Mouse (Mus musculus) midbrain, embryonic 11.5 days (tissue): ENCODE data around the gene Eddm3b. TPM values are rescaled to one million over a fixed set of nuclear protein-coding genes. Genes with fewer than 3 reads are reported as not detected.
"Not testable (repeated sequence)": the region's sequence is repeated elsewhere in the genome, so short reads cannot be mapped to it uniquely, and the experiment has no call there.

Experiments
- ATAC-seq: fragments of 200-750 bp; cut with Nextera tagmentation; 2 replicates; pipeline ENCODE4 v1.8.0; 2017; ENCODE audit warnings: moderate TSS enrichment, moderate library complexity; ENCODE audit not compliant: low FRiP score
- DNase-seq: peaks from one replicate; pipeline ENCODE4 v3.0.0; 2015; ENCODE audit warnings: low spot score; ENCODE audit errors: missing footprints
- H3K27ac ChIP-seq: fragments of 300-500 bp; sonication (generic); 2 replicates; pipeline ENCODE4 v1.5.1; 2014; ENCODE audit warnings: low read depth, low read length
- H3K27me3 ChIP-seq: fragments of 300-500 bp; sonication (generic); 2 replicates; pipeline ENCODE4 v1.6.1; 2014; ENCODE audit warnings: mild to moderate bottlenecking, low read length, moderate library complexity, mixed read lengths; ENCODE audit not compliant: control insufficient read depth, insufficient read depth
- H3K36me3 ChIP-seq: fragments of 300-500 bp; sonication (generic); 2 replicates; pipeline ENCODE4 v1.6.1; 2014; ENCODE audit warnings: mild to moderate bottlenecking, low read length, moderate library complexity, mixed read lengths; ENCODE audit not compliant: control insufficient read depth, insufficient read depth
- H3K4me1 ChIP-seq: fragments of 300-500 bp; sonication (generic); 2 replicates; pipeline ENCODE4 v1.6.1; 2014; ENCODE audit warnings: low read length; ENCODE audit not compliant: control insufficient read depth, insufficient read depth
- H3K4me2 ChIP-seq: fragments of 300-500 bp; sonication (generic); 2 replicates; pipeline ENCODE4 v1.6.1; 2014; ENCODE audit warnings: mild to moderate bottlenecking, moderate library complexity
- H3K4me3 ChIP-seq: fragments of 300-500 bp; sonication (generic); 2 replicates; pipeline ENCODE4 v1.5.1; 2014; ENCODE audit warnings: low read depth, low read length
- H3K9ac ChIP-seq: fragments of 300-500 bp; sonication (generic); 2 replicates; pipeline ENCODE4 v1.6.1; 2014; ENCODE audit warnings: low read length
- H3K9me3 ChIP-seq: fragments of 300-500 bp; sonication (generic); 2 replicates; pipeline ENCODE4 v1.6.1; 2016; ENCODE audit warnings: low read length; ENCODE audit not compliant: control insufficient read depth
- WGBS: fragments of 180-500 bp; shearing (Covaris S2); extraction: QIAGEN DNeasy Blood & Tissue Kit; methylation state at CpG from one replicate; pipeline ENCODE4 v1.1.7; 2014; 5-methylcytosine and 5-hydroxymethylcytosine counted together
- polyA plus RNA-seq: library from polyadenylated mRNA; unstranded; fragments of >200 nt; fragmentation: Nextera tagmentation; extraction: Ambion mirVana; gene quantifications from 2 replicates; pipeline ENCODE4 v1.2.1, GENCODE M21; 2014

Eddm3b gene
- polyA plus RNA-seq, 1 experiment from 2014 or later: not detected

DNA sequence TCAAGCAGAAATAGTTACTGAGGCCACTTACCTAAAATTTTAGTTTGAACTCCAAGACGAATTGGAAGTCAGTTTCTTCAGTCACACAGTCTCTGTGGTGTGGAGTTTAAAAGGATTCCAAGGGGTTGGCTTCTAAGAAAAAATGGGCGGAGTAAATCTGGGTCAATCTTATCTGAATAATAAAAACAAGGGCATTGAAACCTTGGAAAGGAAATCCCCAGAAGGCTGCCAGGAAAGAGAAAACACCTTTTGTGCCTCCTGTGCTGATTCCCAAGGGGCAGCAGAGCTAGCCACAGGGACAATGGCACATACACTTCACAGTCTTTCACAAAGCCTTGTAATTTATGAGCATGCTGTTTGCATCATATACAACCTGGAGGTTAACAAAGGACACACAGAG is 32.5 kb downstream of the Eddm3b start, which contains the start of gene Rnase1:
TSS of gene Rnase1 (minus strand) at position 101 of the 400 bp plus-strand sequence.
- Histone ChIP-seq H3K4me3 (no peak within 1 kb of the TSS), H3K4me1 (peaks cover 2% of the 10 kb centered on the region; the same call in 1 of the 2 replicates), H3K4me2 (no peak within 1 kb of the TSS), H3K36me3 (no peaks in the 10 kb centered on the region), H3K9me3 (no peaks in the 10 kb centered on the region), H3K27me3 (no peaks in the 10 kb centered on the region), H3K9ac (no peak within 1 kb of the TSS), H3K27ac (no peak within 1 kb of the TSS)
- no peak for ATAC-seq
- DNase-seq: no peak
- WGBS: 43% methylated on average over 2 of the region's 2 CpGs

DNA sequence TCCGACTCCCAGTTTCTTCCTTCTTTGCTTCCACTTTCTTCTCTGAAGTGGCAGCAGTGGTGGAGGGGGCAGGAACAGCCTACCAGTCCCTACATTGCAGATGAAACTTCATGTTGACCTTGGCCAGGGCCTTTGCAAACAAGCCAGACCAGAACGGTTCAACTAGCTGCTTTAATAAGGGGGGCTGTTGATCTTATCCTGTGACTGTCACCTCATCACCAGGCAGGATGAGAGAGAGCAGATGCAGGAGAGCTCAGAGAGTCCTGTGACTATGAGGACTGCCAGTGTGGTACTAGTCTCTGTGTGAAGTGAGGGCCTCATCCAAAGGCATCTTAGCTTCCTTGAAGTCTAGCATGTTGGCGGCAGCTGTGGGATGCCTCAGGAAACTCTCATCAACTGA is 33.8 kb downstream of the Eddm3b start:
- H3K4me1 ChIP-seq: peaks cover 2% of the 10 kb centered on the region; the same call in 1 of the 2 replicates
- H3K4me2 ChIP-seq: no peak overlapping the region
- ATAC-seq: no peak
- DNase-seq: no peak
- no peaks in the 10 kb centered on the region for H3K36me3 ChIP-seq
- 83% methylated on average over 3 of the region's 3 CpGs for WGBS
- no peak overlapping the region for H3K9ac ChIP-seq
- H3K4me3 ChIP-seq: no peak overlapping the region
- no peaks in the 10 kb centered on the region for H3K27me3 ChIP-seq
- H3K27ac ChIP-seq: no peak overlapping the region
- H3K9me3 ChIP-seq: no peaks in the 10 kb centered on the region

DNA sequence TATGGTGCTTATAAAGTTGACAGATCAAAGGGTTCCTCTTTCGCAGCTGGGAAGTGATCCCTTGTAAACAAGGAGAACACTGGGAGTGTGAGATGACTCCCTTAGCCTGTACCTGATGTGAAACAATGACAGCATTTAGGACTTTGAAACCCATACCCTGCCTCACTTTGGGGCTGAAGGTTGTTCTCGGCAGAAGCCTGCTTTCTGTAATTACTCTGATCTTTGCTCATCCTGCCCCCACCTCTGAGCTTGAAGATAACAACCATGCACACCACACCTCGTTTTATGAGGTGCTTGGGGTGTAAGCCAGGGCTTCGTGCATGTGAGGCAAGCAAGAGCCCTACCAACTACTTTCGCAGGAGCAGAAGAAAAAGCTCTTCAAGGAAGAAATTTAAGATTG is 34.9 kb downstream of the Eddm3b start:
- H3K27me3 ChIP-seq: no peaks in the 10 kb centered on the region
- no peak overlapping the region for H3K27ac ChIP-seq
- 77% methylated on average over 5 of the region's 5 CpGs for WGBS
- no peak overlapping the region for H3K4me3 ChIP-seq
- no peak for ATAC-seq
- no peak for DNase-seq
- H3K4me2 ChIP-seq: no peak overlapping the region
- H3K9ac ChIP-seq: no peak overlapping the region
- no peaks in the 10 kb centered on the region for H3K9me3 ChIP-seq
- no peaks in the 10 kb centered on the region for H3K36me3 ChIP-seq
- H3K4me1 ChIP-seq: peaks cover 2% of the 10 kb centered on the region; the same call in 1 of the 2 replicates

DNA sequence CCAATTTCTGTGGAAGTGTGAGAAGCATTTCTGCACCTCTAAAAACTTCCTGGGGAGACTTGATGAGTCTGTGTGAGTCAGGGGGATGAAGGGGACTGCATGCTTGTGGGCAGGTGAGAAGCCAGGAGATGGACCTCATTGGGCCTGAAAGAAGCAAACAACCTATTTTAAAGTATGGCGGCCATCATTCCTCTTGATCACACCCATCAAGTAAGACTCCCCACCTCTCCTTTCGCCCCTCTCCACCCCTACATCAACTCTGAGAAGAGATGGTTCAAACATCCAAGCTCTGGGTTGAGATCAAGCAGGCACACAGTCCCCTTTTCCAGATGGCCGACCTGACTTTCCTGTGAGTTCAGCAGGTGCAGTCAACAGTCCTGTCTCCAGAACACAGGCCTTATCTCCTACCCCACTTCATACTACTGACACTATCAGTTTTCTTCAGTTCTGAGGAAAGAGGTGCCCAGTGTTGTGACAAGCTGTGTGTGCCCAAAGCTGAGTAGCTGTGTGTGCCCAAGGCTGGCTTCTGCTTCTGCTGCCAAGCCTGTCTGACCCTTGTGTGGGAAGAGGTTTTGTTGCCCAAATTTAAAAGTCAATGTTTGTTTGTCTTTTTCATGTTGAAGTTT is 36.1 kb downstream of the Eddm3b start:
- WGBS: 86% methylated on average over 3 of the region's 3 CpGs
- ATAC-seq: no peak
- H3K27ac ChIP-seq: no peak overlapping the region
- no peak overlapping the region for H3K4me3 ChIP-seq
- H3K4me1 ChIP-seq: peaks cover 2% of the 10 kb centered on the region; the same call in 1 of the 2 replicates
- no peaks in the 10 kb centered on the region for H3K36me3 ChIP-seq
- no peak for DNase-seq
- H3K27me3 ChIP-seq: no peaks in the 10 kb centered on the region
- H3K9me3 ChIP-seq: no peaks in the 10 kb centered on the region
- H3K4me2 ChIP-seq: no peak overlapping the region
- no peak overlapping the region for H3K9ac ChIP-seq

DNA sequence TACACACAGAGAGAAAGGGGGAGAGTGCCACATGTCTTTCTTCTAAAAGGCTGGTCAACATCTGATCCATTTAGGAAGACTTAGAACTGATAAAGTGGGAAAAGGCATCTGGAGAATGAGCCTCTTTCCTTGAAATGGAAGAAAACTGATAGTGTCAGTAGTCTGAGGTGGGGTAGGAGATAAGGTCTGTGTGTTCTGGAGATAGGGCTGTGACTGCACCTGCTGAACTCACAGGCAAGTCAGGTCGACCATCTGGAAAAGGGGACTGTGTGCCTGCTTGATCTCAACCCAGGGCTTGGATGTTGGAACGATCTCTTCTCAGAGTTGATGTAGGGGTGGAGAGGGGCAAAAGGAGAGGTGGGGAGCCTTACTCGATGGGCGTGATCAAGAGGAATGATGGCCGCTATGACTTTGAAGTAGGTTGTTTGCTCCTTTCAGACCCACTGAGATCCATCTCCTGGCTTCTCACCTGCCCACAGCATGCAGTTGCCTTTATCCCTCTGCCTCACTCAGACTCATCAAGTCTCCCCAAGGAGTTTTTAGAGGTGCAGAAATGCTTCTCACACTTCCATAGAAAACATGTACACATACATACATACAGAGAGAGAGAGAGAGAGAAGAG is 38.1 kb downstream of the Eddm3b start:
- no peaks in the 10 kb centered on the region for H3K9me3 ChIP-seq
- no peaks in the 10 kb centered on the region for H3K27me3 ChIP-seq
- 83% methylated on average over 5 of the region's 5 CpGs for WGBS
- H3K27ac ChIP-seq: no peak overlapping the region
- H3K4me2 ChIP-seq: no peak overlapping the region
- H3K9ac ChIP-seq: no peak overlapping the region
- DNase-seq (no peak), ATAC-seq (no peak)
- H3K4me1 ChIP-seq: no peaks in the 10 kb centered on the region
- H3K4me3 ChIP-seq: no peak overlapping the region
- no peaks in the 10 kb centered on the region for H3K36me3 ChIP-seq

DNA sequence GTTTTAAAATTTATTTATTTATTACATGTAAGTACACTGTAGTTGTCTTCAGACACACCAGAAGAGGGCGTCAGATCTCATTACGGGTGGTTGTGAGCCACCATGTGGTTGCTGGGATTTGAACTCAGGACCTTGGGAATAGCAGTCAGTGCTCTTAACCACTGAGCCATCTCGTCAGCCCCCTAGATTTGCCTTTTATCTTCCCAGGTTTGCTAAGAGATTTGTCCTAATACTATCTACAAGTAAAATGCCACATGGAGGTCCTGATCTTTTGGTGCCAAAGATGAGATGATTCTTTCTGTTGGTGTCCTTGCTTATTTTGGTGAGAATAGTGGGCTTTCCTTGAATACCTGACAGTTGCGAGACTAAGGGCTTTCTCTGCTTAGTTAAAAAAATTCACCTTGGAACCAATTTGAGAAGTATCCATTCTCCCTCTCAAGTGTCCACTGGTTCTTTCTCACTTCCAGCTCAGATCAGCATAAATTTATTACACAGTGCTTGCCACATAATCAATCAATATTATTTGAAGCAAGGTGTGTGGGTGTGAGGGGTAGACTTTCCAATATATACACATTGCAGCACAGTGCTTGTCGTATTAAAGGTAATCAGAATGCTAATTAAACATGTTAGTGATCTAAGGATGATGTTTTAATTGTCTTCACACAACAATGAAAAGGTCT is 42.0 kb downstream of the Eddm3b start:
- H3K4me1 ChIP-seq: no peaks in the 10 kb centered on the region
- no peak overlapping the region for H3K9ac ChIP-seq
- no peak for DNase-seq
- no peak overlapping the region for H3K27ac ChIP-seq
- H3K4me2 ChIP-seq: no peak overlapping the region
- no peaks in the 10 kb centered on the region for H3K36me3 ChIP-seq
- WGBS: 85% methylated on average over 5 of the region's 5 CpGs
- no peak overlapping the region for H3K4me3 ChIP-seq
- H3K27me3 ChIP-seq: no peaks in the 10 kb centered on the region
- ATAC-seq: no peak
- H3K9me3 ChIP-seq: no peaks in the 10 kb centered on the region

DNA sequence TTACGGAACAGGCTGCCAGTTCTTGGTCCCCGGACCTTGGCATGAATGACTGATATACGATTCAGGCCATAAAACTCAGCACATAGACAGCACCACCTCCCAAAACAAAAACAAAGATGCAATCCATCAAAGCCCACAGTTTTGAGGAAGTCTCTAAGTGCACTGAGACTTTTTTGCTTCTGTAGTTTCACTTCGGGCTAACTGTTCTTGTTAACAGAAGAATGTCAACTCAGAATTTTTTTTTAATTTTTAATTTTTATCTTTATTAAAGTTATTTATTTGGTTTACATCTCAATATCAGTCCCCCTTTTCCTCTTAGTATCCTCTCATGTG is 42.5 kb downstream of the Eddm3b start:
- no peaks in the 10 kb centered on the region for H3K36me3 ChIP-seq
- no peak for ATAC-seq
- H3K9me3 ChIP-seq: no peaks in the 10 kb centered on the region
- H3K27me3 ChIP-seq: no peaks in the 10 kb centered on the region
- DNase-seq: no peak
- H3K27ac ChIP-seq: no peak overlapping the region
- 90% methylated on average over 4 of the region's 4 CpGs for WGBS
- no peak overlapping the region for H3K4me3 ChIP-seq
- no peak overlapping the region for H3K4me2 ChIP-seq
- no peak overlapping the region for H3K9ac ChIP-seq
- no peaks in the 10 kb centered on the region for H3K4me1 ChIP-seq

DNA sequence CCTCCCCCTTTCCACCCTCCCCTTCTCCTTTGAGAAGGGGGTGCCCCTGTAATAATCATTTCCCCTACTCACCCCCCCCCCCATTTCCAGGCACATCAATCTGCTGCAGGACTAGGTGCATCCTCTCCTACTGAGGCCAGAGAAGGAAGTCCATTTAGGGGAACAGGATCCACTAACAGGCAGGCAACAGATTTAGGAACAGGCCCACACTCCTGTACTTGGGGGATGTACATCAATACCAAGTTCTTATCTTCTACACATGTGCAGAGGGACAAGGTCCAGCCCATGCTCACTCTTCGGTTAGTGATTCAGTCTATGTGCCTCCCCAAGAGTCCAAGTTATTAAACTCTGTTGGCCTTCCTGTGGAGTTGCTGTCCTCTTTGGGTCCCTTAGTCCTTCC is 42.8 kb downstream of the Eddm3b start:
- DNase-seq (no peak), ATAC-seq (no peak)
- Histone ChIP-seq H3K4me2 (no peak overlapping the region), H3K36me3 (no peaks in the 10 kb centered on the region), H3K9me3 (no peaks in the 10 kb centered on the region), H3K4me1 (no peaks in the 10 kb centered on the region), H3K27me3 (no peaks in the 10 kb centered on the region), H3K4me3 (no peak overlapping the region), H3K27ac (no peak overlapping the region), H3K9ac (no peak overlapping the region)
- WGBS: 85% methylated on average over 1 of the region's 1 CpGs

DNA sequence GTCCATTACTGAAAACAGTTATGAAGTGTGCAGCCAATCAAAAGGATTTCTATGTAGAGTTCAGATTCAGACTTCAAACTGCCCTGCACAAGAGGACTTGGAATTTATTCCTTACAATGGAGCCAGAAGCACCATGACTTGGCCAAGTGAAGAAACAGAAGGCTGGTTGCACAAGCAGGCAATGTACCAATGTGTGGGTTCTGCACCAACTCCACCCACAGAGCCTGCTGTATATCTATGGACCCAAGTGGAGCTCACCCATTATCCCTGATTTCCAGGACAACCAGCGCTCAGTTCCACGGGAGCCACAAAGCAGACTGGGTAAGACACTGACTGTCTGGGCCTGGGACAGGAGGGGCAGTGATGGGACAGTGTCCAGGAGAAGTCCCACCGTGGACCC is 47.8 kb downstream of the Eddm3b start, which contains the start of gene Rnase2b:
TSS of gene Rnase2b (plus strand) at position 285 of the 400 bp plus-strand sequence.
- WGBS: 92% methylated on average over 3 of the region's 3 CpGs
- ATAC-seq: not testable (repeated sequence)

More for the DNA sequence above, 47.8 kb downstream of the Eddm3b start, which contains the start of gene Rnase2b:
- not testable (repeated sequence) for H3K9ac ChIP-seq, H3K4me3 ChIP-seq, H3K36me3 ChIP-seq, H3K27ac ChIP-seq, H3K4me2 ChIP-seq, H3K4me1 ChIP-seq, DNase-seq, H3K9me3 ChIP-seq, H3K27me3 ChIP-seq
